Mouse (Mus musculus) embryo, embryonic 9.5 days (tissue): ENCODE measurements around the gene Defb26.

ENCODE experiments used
- DNase-seq: peaks from one replicate; pipeline ENCODE4 v3.0.0-alpha.2; 2017; ENCODE audit errors: extremely low spot score

The Defb26 gene

GRCm38 (mm10) chr2:152470973-152471372, 40.5 kb downstream of the Defb26 start:
- peak; percentile 47 for DNase-seq

GRCm38 (mm10) chr2:152464570-152465150, 46.8 kb downstream of the Defb26 start, which contains the start of gene Defb23:
Gene Defb23 (minus strand): TSS chr2:152464620.
- DNase-seq: no peak

GRCm38 (mm10) chr2:152459241-152459640, 52.3 kb downstream of the Defb26 start:
- DNase-seq: no peak
